Mouse (Mus musculus) adrenal gland, postnatal 10 days (tissue): ENCODE measurements around the gene Dnajc16. TPM values are rescaled to one million over a fixed set of nuclear protein-coding genes. Genes with fewer than 3 reads are reported as not detected.
A peak's percentile ranks its signal among the peaks of the same experiment; 100 is the strongest.

ENCODE experiments used
- DNase-seq: peaks from one replicate; pipeline ENCODE4 v3.0.0; 2021; ENCODE audit warnings: mixed read lengths
- total RNA-seq, 2 experiments: library from RNA; stranded (reverse); gene quantifications; 2 replicates each; pipeline ENCODE4 v1.2.3; 2021

Dnajc16 gene
- total RNA-seq, 2 experiments from 2014 or later: 16.1 to 16.8 TPM

DNA sequence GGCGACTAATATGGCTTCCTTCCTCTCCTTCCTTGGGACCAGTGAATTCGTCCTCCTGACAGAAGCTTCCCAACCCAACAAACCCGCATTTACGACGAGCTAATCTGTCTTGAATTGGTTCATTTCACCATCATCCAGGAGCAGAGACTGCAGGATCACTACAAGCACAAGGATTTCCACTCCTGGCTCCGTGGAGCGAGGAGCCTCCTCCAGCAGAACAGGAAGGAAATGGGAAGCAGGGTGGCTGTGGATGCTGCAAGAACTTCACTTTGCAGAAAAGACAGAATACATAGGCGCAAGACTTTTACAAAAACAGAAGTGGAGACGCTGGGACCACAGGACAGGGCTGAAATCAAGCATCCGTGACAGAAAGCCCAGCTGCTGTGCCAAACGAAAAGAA, 66.1 kb downstream of the Dnajc16 start:
- DNase-seq: no peak

DNA sequence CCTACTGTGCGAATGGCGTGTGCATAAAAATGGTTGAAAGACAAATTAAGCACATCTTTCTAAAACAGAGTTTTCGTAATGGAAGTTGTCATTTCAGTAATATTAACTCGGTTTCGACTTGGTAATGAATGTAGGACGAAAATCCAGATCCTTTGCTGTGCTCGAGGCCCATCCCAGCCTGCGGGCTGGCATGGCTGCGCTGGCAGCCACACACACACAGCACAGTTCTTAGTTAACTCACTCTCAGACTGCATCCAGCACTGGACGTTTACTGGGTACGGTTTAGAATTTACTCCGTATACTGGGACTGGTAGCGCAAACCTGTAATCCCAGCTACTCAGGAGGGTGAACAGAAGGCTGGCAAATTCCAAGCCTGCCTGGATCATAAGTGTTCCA, 67.1 kb downstream of the Dnajc16 start:
- no peak for DNase-seq

DNA sequence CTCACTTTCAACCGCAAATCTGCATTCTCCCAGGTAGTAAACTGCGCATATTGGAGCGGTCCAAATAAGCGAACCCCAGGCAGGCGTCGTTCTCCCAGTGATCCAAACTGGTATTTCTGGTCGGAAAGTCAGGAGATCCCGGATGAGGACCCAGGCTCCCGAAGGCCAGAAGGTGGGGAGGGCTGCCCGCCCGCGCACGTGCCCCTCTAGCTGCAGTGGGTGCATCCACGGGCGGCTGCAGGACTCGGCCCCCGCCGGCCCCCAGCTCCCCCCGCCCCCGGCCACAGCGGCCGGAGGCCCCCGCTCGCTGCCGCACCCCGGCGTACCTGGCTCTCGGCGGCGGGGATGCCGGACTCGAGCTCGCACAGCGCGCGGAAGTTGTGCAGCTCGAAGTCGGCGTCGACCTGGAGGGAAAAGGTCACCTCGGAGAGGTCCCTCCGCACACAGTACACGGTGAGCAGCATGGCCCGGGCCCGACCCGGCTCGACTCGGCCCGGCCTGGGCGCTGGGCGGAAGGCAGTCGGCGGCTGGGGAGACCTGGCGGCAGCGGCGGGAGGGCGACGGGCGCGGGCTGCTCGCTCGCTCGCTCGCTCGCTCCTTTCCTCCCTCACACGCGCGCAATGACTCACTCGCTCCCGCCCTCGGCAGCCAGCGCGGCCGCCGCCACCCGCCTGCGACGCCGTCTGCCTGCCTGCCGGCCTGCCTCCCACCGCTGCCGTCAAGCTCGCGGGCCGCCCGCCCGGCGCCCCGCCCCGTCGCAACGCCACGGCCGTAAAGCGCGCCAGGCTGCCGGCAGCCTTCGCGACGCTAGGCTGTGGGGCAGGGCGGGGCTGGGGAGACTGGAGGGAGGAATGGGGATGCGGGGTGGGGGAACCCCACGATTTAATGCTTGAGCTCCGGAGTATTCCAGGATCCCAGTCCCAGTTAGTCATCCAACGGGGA, 67.7 kb downstream of the Dnajc16 start, which contains the start of gene Ddi2:
TSS of gene Ddi2 (minus strand) at position 689 of the 942 bp plus-strand sequence.
- peak; percentile 97 for DNase-seq

DNA sequence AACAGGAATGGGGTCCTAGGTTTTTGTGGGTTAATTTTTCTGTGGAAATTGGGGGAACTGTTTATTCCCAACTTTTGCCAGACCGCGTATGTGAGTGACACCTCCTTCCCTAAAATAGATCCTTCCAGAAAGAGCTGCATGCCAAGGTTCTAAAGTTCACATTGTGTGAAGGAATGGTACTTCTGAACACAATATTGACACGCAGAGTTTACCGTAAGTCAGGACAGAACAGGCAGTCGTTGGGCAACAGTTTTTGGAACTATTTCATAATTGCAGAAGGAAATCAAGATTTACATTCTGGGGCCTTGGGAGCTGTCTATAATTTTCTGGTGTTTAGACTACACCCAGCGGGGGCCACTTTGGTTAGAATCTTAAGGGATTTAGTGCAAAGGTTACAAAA, 68.8 kb downstream of the Dnajc16 start:
- no peak for DNase-seq

DNA sequence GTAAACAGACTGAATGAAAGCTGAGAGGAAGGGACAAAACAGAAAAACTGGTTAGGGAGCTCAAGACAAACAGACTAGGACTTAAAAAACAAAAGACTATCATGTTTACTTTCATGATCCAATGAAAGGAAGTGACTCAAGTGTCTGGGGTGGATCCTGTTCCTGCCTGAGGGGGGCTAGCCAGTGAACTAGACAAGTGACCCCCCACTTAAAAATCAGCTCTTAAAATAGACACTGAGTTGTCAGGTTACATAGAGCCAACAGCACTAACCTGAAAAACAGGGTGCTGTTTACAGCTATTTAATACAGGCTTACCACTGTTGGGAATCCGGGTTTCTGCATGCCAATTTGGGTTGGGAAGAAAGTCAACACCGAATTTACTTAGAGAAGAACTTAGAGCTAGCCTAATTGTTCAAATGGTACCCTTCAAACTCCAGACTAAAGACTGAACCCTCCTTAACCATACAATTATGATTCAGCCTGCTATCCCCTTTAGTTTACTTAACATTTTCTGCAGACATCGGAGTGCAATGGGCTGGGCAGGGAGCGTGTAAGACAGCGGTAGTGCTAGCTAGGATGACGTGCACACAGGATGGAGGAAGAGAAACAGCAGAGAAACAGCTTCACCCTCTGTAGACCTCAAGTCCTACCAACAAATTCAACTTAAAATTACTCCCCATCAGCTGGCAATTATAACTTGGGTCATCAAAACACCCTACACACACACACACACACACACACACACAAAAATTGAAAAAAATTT, 69.8 kb downstream of the Dnajc16 start:
- no peak for DNase-seq

DNA sequence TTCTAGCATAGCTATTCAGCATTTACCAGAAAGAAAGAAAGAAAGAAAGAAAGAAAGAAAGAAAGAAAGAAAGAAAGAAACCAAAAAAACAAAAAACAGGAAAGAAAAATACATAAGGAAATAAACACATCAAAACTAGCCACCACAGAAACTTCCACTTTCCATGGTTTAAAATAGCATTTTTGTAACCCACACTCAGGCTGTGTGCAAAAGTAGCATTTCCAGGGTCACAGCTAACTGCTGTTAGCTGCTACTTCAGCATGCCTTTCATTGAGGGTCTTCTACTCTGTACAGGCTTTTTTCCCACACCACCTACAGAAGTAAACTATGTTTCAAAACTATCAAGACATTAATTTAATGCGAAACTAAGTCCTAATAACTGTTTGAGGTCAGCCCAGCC, 71.4 kb downstream of the Dnajc16 start:
- DNase-seq: no peak

DNA sequence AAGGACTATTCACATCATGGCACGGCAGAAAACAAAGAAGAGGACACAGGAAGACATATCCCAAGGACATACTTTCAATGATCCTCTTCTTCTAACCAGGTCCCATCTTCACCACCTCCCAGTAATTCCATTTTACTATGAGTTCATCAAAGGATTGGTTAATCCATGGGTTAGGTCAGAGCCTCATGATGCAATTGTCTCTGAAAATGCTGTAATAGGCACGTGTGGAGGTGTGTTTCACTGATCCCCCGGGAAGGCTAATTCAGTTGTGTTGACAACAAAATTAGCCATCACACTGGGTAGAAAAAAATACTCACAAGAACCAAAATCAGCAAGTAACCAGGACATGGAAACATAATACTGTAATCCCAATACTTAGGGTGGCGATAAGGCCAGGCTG, 73.1 kb downstream of the Dnajc16 start:
- no peak for DNase-seq

DNA sequence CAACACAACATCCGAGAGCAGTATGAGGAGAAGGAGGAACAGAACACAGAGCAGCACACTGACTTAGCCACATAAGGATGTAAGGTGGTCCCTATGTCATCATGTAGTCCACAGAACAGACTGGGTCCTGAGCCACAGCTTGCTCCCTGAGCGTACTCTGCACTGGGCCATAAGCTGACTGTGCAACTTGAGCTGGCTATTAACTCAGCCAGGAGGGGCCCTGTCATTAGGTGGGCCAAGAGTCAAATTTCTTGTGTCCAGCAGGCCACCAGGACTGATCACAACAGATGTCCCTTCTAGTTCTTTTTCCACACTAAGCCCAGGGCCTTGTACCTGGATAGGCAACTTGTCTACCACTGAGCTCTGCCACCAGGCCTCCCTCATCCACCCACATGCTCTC, 75.7 kb downstream of the Dnajc16 start:
- DNase-seq: no peak

DNA sequence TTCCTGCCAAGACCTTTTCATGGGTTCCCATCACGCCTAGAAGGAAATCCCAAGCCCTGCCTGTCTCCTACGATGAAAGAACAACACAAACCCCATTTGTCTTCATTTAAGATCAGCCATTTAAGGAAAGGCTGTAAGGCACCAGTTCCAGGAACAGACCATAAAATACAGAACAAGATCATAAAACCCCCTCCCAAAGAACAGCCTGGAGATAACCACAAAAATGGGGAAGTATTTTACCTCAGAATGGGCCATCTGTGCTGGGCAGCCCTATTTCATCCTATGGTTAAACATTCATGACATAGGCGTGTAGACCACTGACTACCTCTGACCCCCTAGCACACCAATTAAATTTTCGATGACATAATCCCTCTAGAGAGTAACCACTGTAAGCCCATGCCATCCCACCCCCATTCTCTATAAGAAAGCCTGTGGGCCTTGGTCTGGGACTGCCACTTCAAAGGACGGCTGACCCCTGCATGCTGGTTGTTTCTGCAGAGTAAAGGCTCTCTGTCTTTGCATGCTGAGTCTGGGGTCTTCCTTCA, 77.1 kb downstream of the Dnajc16 start:
- no peak for DNase-seq

DNA sequence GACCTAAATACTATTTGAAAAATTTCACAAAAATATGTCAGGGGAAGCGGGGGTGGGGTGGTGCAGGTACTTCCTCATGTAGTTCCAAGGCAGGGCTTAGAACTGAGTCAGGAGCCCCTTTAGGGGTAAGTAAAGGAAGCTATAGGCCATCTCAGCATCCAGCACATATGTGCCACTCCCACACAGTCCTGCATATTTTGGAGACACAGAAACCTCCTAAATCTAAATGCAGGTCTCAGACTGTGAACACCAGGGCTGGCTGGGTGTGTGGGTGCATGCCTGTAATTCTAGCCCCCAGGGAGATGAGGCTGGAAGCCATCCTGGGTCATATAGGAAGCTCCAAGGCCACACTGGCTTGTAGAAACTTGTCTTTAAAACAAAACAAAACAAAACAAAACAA, 79.5 kb downstream of the Dnajc16 start:
- DNase-seq: no peak

Other genes with a start within 250 kb of the Dnajc16 start
- gene Fblim1, start 184.8 kb downstream of the Dnajc16 start, total RNA-seq: 10 to 100 TPM; 14.8 to 21.6 TPM
- 1 to 10 TPM; 7.9 to 9.5 TPM for gene Tmem82, start 172.3 kb downstream of the Dnajc16 start, total RNA-seq
- 10 to 100 TPM; 36.1 to 39.2 TPM for gene Slc25a34, start 167.1 kb downstream of the Dnajc16 start, total RNA-seq
- 10 to 100 TPM; 37.6 to 42.2 TPM for gene Plekhm2, start 126.0 kb downstream of the Dnajc16 start, total RNA-seq
- gene Rsc1a1, start 105.3 kb downstream of the Dnajc16 start, total RNA-seq: 1 to 10 TPM; 2.8 to 3.5 TPM
- gene Ddi2, start 67.5 kb downstream of the Dnajc16 start, total RNA-seq: 10 to 100 TPM; 48.6 to 59.9 TPM
- 10 to 100 TPM; 15.6 to 34.4 TPM for gene Agmat, start 44.3 kb downstream of the Dnajc16 start, total RNA-seq
- gene Casp9, start 2.7 kb upstream of the Dnajc16 start, total RNA-seq: 10 to 100 TPM; 14.4 to 22.5 TPM
- not detected for gene Cela2a, start 35.2 kb upstream of the Dnajc16 start, total RNA-seq
- gene Ctrc, start 55.4 kb upstream of the Dnajc16 start, total RNA-seq: not detected
- gene Efhd2, start 84.0 kb upstream of the Dnajc16 start, total RNA-seq: 10 to 100 TPM; 28.9 to 29.1 TPM
- gene Fhad1, start 224.2 kb upstream of the Dnajc16 start, total RNA-seq: under 1 TPM; 0.45 to 0.79 TPM